In the genomic region with DNA sequence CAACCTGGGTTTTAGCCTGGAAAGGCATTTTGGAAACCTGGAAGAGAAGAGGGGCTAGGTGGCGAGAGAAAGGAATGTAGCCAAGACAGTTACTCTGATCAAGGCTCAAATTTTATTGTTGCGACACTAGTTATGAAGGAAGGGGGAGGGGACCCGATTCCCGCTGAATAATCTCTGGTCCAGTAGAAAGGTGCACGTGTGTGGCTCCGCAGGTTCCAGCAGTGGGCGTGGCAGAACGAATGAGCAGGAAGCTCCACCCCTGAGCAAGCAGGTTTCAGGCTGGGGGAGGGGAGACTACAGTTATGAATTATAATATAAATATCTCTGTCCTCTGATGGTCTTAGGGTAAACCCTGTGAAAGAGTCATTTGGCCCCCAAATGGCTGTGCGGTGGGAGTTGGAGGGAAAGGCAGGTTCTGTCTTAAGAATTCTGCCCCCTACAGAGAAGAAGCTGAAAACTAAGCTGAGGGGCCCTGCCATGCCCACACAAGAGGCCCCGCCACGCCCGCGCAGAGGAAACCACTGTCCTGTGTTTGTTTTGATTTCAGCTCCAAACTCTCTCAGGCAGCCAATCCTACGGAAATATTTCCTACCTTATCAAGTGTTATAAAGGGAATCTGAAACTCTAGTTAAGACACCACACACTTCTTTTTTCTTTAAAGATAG, we compare ENCODE assay signal across 8 mouse cellular contexts. TPM values are rescaled to one million over a fixed set of nuclear protein-coding genes. Genes with fewer than 3 reads are reported as not detected.
A peak's percentile ranks its signal among the peaks of the same experiment; 100 is the strongest.
DNase-seq lines count a peak whose midpoint lies in the region; ATAC-seq and TF ChIP-seq lines count a peak whose summit lies in the region.
"Not testable (repeated sequence)": the region's sequence is repeated elsewhere in the genome, so short reads cannot be mapped to it uniquely, and the experiment has no call there.

No protein-coding gene starts in this region.

- peaks cover 64% of the 10 kb centered on the region for H3K4me1 ChIP-seq in E14TG2a.4 (replicated peaks; ENCODE audit: low read depth, low read length)
- H3K4me1 ChIP-seq in intestine, embryonic 15.5 days (replicated peaks); intestine, postnatal 0 days (replicated peaks; ENCODE audit: control insufficient read depth, insufficient read depth, low read length); lung, embryonic 16.5 days (replicated peaks; ENCODE audit: control insufficient read depth, insufficient read depth, low read length): not testable (repeated sequence)

- not testable (repeated sequence) for H3K9ac ChIP-seq in intestine, embryonic 15.5 days; intestine, postnatal 0 days (ENCODE audit: low read depth, low read length); lung, embryonic 16.5 days (ENCODE audit: low read length)

- H3K27me3 ChIP-seq in E14TG2a.4 (ENCODE audit: insufficient read depth, low read length); intestine, embryonic 15.5 days (replicated peaks); intestine, postnatal 0 days (replicated peaks; ENCODE audit: control insufficient read depth, insufficient read depth, low read length); lung, embryonic 16.5 days (ENCODE audit: control insufficient read depth, insufficient read depth, low read depth, low read length): not testable (repeated sequence)

- DNase-seq in ES-CJ7 (ENCODE audit: low read depth, low spot score) (peak; percentile 48), ZHBTc4 (ENCODE audit: low read depth, low spot score) (peak; percentile 38)
- DNase-seq in heart, adult 11 months, result peak; percentile 68

- WGBS in intestine, embryonic 15.5 days, result 47% methylated on average over 9 of the region's 14 CpGs
- 20% methylated on average over 7 of the region's 14 CpGs for WGBS in intestine, postnatal 0 days
- 23% methylated on average over 8 of the region's 14 CpGs for WGBS in lung, embryonic 16.5 days

- H3K27ac ChIP-seq in intestine, embryonic 15.5 days; intestine, postnatal 0 days (ENCODE audit: low read depth, low read length); lung, embryonic 16.5 days (ENCODE audit: low read length): not testable (repeated sequence)

- TF ChIP-seq CTCF in E14TG2a.4 (conservative IDR thresholded peaks at IDR 0.05; ENCODE audit: low read length), result not testable (repeated sequence)
- TF ChIP-seq CTCF in intestine, postnatal 0 days (IDR thresholded peaks at IDR 0.05; ENCODE audit: low read depth), result peak; percentile 27; the same call in 1 of the 2 replicates

- H3K9me3 ChIP-seq in E14TG2a.4 (ENCODE audit: low read length); intestine, embryonic 15.5 days; intestine, postnatal 0 days (ENCODE audit: control insufficient read depth); lung, embryonic 16.5 days (ENCODE audit: control insufficient read depth, low read length): not testable (repeated sequence)

- H3K4me2 ChIP-seq in intestine, embryonic 15.5 days (replicated peaks); lung, embryonic 16.5 days (ENCODE audit: low read depth, low read length): not testable (repeated sequence)
- H3K4me2 ChIP-seq in intestine, postnatal 0 days (replicated peaks; ENCODE audit: low read depth), result peak overlapping the region; percentile 45

- peak; percentile 61 for ATAC-seq in intestine, embryonic 15.5 days
- not testable (repeated sequence) for ATAC-seq in intestine, postnatal 0 days
- peak; percentile 10; the same call in 1 of the 2 replicates for ATAC-seq in lung, embryonic 16.5 days (ENCODE audit: low read depth)
- 0 out of 2 replicates have a peak, but pooled peaks have one; percentile 37 for ATAC-seq in megakaryocyte progenitor cell, adult 5-6 weeks (replicated peaks; ENCODE audit: poor library complexity)

- H3K36me3 ChIP-seq in E14TG2a.4 (ENCODE audit: insufficient read depth, low read length), result peaks cover 49% of the 10 kb centered on the region
- not testable (repeated sequence) for H3K36me3 ChIP-seq in intestine, embryonic 15.5 days; lung, embryonic 16.5 days (ENCODE audit: control insufficient read depth, insufficient read depth, low read length)
- peaks cover 12% of the 10 kb centered on the region; the same call in 1 of the 2 replicates for H3K36me3 ChIP-seq in intestine, postnatal 0 days (ENCODE audit: control insufficient read depth, insufficient read depth)

- peak overlapping the region; percentile 43; the same call in 1 of the 2 replicates for H3K4me3 ChIP-seq in E14TG2a.4 (replicated peaks; ENCODE audit: low read length)
- not testable (repeated sequence) for H3K4me3 ChIP-seq in intestine, embryonic 15.5 days (replicated peaks); intestine, postnatal 0 days (ENCODE audit: low read depth, low read length); lung, embryonic 16.5 days (ENCODE audit: low read length)

RNA-seq across cellular contexts. Expression of a gene that starts 36.1 kb away (rescaled TPM):
- polyA plus RNA-seq in intestine, embryonic 15.5 days (2015; fragmentation: Nextera tagmentation; extraction: Ambion mirVana), result 16.5 and 17.0 TPM in 2 replicates
- polyA plus RNA-seq in intestine, postnatal 0 days (2015; fragmentation: Nextera tagmentation; extraction: Ambion mirVana), result 7.4 and 7.5 TPM in 2 replicates
- polyA plus RNA-seq in lung, embryonic 16.5 days (2015; fragmentation: Nextera tagmentation; extraction: Ambion mirVana), result 20.0 and 21.6 TPM in 2 replicates
- 28.3 and 28.4 TPM in 2 replicates for total RNA-seq in megakaryocyte progenitor cell, adult 5-6 weeks (2015)
- total RNA-seq in megakaryocyte progenitor cell, adult 5-6 weeks (2017), result 19.9 and 22.7 TPM in 2 replicates

RNA-seq across cellular contexts. Expression of a gene that starts 36.6 kb away (rescaled TPM):
- 178 and 207 TPM in 2 replicates for polyA plus RNA-seq in intestine, embryonic 15.5 days (2015; fragmentation: Nextera tagmentation; extraction: Ambion mirVana)
- polyA plus RNA-seq in intestine, postnatal 0 days (2015; fragmentation: Nextera tagmentation; extraction: Ambion mirVana), result 57.9 and 59.1 TPM in 2 replicates
- polyA plus RNA-seq in lung, embryonic 16.5 days (2015; fragmentation: Nextera tagmentation; extraction: Ambion mirVana), result 195 and 217 TPM in 2 replicates
- total RNA-seq in megakaryocyte progenitor cell, adult 5-6 weeks (2015), result 223 and 249 TPM in 2 replicates
- total RNA-seq in megakaryocyte progenitor cell, adult 5-6 weeks (2017), result 185 and 207 TPM in 2 replicates
